Mouse (Mus musculus) cortical plate, adult 2 months (tissue): ENCODE results near the gene Cacna2d4.

Experiments used
- CTCF ChIP-seq: fragments of 200-500 bp; IDR thresholded peaks from 2 replicates; pipeline ENCODE4 v1.5.1; 2011; ENCODE audit warnings: mild to moderate bottlenecking, control low read depth, low read length; ENCODE audit not compliant: insufficient read depth; ENCODE audit errors: extremely low read depth
- POLR2A ChIP-seq: fragments of 200-500 bp; IDR thresholded peaks from 2 replicates; pipeline ENCODE4 v1.6.1; 2011; ENCODE audit warnings: mild to moderate bottlenecking, low read length, control low read depth; ENCODE audit not compliant: insufficient read depth; ENCODE audit errors: extremely low read depth

DNA sequence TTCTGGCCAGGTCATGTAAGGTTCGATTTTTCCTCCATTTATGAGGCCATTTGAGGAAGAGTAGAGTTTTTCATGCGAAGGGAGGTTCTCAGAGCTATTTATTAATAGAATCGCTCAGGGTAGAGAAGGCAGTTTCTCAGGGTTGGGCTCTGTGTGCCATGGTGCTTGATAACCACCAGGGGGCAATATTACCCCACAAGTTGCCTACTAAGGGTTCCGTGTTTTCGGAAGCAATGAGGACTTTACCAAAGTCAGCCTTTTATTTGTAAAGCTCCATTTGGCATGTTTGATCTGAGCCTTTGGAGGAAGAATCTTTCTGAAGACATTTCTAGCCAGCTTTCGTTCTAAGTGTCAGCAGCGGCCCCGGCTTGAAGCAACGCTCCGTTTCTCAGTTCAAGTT lies 16.0 kb upstream of the Cacna2d4 start:
- peak; percentile 95 for TF ChIP-seq CTCF
- TF ChIP-seq POLR2A: no peak
